Mouse (Mus musculus): ENCODE data around the gene Rrad. TPM values are rescaled to one million over a fixed set of nuclear protein-coding genes. Genes with fewer than 3 reads are reported as not detected.

Rrad gene
- polyA plus RNA-seq, 1 experiment from 2014 or later: 1.5 TPM

DNA sequence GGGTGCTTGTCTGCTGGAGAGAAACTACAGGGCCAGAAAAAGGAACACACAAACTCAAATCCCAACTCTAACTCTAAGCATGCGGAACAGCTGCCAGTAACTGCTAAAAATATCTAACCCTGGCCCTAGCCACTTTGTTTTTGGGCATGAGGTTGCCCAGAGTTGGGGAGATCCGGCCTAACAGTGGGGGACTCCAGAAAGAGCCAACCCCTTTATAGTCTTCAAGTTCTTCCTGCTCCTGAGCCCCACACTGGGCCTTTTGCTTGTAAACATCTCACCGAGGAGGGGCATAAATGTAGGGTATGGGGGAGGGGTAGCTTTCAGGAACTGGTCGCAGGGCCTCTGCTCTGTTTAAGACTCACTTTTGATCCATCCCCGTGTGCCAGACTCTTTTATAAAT, 848 bp upstream of the Rrad start:
- Histone ChIP-seq H3K27ac (no peak overlapping the region), H3K36me3 (replicated peaks) (peaks cover 8% of the 10 kb centered on the region; the same call in 1 of the 2 replicates), H3K4me1 (peaks cover 28% of the 10 kb centered on the region), H3K27me3 (ENCODE audit: poor library complexity, severe bottlenecking) (peaks cover 47% of the 10 kb centered on the region), H3K4me3 (peak overlapping the region; percentile 51; the same call in 1 of the 2 replicates), H3K9me3 (no peaks in the 10 kb centered on the region)
- no peak for DNase-seq (ENCODE audit: extremely low spot score, low spot score)
- WGBS: 41% methylated on average over 5 of the region's 5 CpGs

DNA sequence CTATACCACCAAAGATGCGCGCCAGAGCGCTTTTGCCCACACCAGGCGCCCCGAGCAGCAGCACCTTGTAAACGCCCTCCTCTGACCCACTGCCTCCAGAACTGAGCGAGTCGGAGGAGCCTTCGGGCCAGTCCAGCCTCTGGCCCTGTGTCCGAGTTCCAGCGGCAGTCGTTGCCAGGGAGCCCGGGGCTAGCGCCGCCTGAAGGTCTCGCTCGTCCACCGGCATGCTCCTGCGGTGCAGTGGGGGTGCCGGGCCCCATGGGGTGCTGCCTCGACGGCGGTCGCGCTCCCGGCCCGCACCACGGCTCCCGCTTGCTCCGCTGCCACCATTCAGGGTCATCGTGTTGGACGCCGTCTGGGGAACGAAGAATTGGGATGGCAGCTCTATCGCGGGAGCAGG, 553 bp downstream of the Rrad start:
- Histone ChIP-seq H3K9me3 (no peaks in the 10 kb centered on the region), H3K27me3 (ENCODE audit: poor library complexity, severe bottlenecking) (peaks cover 47% of the 10 kb centered on the region), H3K4me3 (peak overlapping the region; percentile 51), H3K36me3 (replicated peaks) (peaks cover 8% of the 10 kb centered on the region; the same call in 1 of the 2 replicates), H3K4me1 (peaks cover 28% of the 10 kb centered on the region), H3K27ac (peak overlapping the region; percentile 49; the same call in 1 of the 2 replicates)
- peak; percentile 22 for DNase-seq (ENCODE audit: extremely low spot score, low spot score)
- under 1% methylated on average over 36 of the region's 36 CpGs for WGBS

DNA sequence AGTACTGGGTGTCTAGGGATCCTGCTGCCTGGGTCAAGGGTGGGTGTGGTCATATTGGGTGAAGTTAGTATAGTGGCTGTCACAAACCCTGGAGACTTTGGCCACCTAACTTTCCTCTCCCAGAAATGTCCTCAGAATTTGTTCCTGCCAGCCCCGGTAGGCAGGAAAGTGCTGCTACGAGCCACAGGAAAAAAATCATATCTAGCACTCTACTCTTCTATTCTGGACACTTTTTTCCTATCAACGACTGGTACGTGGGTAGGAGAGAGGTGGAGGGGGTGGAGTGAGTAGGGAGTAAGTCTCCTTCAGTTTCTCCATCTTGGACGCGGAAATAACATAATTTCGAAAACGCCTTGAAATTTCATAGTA, 1.0 kb downstream of the Rrad start:
- Histone ChIP-seq H3K4me3 (peak overlapping the region; percentile 51; the same call in 1 of the 2 replicates), H3K36me3 (replicated peaks) (peaks cover 4% of the 10 kb centered on the region; the same call in 1 of the 2 replicates), H3K27ac (no peak overlapping the region), H3K27me3 (ENCODE audit: poor library complexity, severe bottlenecking) (peaks cover 47% of the 10 kb centered on the region), H3K9me3 (no peaks in the 10 kb centered on the region), H3K4me1 (peaks cover 28% of the 10 kb centered on the region)
- no peak for DNase-seq (ENCODE audit: extremely low spot score, low spot score)
- WGBS: 43% methylated on average over 8 of the region's 8 CpGs

DNA sequence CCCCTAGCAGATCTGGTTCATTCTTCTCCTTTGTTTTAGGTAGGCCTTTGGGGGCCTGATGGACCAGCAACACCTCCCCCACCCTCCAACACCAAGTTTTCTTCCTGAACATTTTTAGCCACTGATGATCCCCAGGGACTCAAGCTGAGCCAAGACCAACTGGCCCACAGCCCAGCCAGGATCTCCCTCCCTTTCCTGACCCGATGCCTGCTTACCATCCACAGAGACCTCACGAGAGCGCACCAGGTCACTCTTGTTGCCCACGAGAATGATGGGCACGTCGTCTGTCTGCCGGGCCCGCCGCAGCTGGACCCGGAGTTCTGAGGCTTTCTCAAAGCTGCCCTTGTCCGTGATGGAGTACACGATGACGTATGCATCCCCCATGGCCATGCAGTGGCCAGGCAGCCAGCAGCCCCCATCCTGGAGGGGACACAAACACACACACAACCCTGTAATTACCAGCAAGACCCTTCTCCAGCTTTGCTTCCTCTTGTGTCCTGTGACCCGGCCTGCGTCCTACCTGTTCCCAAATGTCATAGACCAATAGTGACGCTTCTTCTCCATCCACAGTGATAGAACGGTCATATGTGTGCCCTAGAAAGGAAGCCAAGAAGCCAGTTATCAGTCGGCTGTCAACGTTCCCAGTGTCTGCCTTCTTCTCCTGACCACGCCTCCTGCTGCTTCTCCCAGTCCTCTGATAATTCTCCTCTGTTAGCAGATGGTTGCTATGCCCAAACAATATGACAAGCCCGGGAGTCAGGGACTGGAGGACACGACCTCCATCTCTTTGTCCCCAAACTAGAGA, 1.6 kb downstream of the Rrad start:
- Histone ChIP-seq H3K27ac (no peak overlapping the region), H3K4me3 (no peak overlapping the region), H3K27me3 (ENCODE audit: poor library complexity, severe bottlenecking) (peaks cover 47% of the 10 kb centered on the region), H3K36me3 (replicated peaks) (no peaks in the 10 kb centered on the region), H3K9me3 (no peaks in the 10 kb centered on the region), H3K4me1 (peaks cover 28% of the 10 kb centered on the region)
- WGBS: 82% methylated on average over 22 of the region's 22 CpGs
- DNase-seq (ENCODE audit: extremely low spot score, low spot score): no peak

DNA sequence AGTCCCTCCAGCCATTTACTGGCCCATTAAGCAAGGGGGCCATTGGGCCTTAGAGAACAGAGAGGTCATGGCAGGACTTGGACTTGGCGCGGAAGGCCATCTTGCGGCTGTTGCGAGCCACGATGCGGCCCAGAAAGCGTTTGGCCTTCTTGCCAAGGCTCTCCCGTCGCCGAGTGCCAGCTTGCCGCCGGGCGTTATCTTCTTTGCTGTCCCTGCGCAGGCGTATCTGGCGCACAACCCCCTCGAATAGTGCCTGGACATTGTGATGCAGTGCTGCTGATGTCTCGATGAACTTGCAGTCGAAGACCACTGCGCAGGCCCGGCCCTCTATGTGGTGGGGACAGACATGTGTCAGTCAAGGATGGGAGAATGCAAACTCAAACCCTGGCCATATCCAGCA, 2.7 kb downstream of the Rrad start:
- DNase-seq (ENCODE audit: extremely low spot score, low spot score): no peak
- Histone ChIP-seq H3K4me1 (peaks cover 28% of the 10 kb centered on the region), H3K36me3 (replicated peaks) (no peaks in the 10 kb centered on the region), H3K27ac (no peak overlapping the region), H3K27me3 (ENCODE audit: poor library complexity, severe bottlenecking) (peaks cover 47% of the 10 kb centered on the region), H3K4me3 (no peak overlapping the region), H3K9me3 (no peaks in the 10 kb centered on the region)
- 95% methylated on average over 21 of the region's 21 CpGs for WGBS

DNA sequence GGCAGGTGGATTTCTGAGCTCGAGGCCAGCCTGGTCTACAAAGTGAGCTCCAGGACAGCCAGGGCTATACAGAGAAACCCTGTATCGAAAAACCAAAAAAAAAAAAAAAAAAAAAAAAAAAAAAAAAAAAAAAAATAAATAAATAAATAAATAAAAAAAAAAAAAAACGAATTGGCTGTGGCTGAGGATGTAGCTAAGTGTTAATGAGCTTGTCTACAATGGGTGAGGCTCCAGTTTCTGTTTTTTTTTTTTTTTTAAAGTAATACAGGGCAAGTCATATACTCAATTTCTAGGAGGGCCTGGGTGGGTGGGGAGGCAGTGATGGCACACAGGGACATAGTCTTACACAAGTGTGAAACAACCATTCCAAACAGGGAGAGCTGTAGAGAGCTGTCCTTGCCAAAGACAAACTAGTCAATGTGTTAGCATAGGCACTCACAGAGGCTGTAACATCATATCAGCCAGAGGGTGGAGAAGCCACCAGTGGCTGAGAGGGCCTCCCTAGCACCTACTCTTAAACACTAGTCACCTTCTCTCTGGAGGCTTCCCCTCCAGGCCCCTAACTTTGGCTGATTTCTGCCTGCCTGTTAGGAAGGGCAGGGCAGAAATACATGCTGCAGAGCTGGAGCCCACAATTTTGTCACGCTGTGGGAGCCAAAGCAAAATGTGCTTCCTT, 3.9 kb downstream of the Rrad start:
- DNase-seq (ENCODE audit: extremely low spot score, low spot score): no peak
- Histone ChIP-seq H3K27me3 (ENCODE audit: poor library complexity, severe bottlenecking) (peaks cover 43% of the 10 kb centered on the region), H3K4me1 (peaks cover 19% of the 10 kb centered on the region), H3K4me3 (no peak overlapping the region), H3K9me3 (no peaks in the 10 kb centered on the region), H3K27ac (no peak overlapping the region), H3K36me3 (replicated peaks) (no peaks in the 10 kb centered on the region)
- 74% methylated on average over 4 of the region's 4 CpGs for WGBS

DNA sequence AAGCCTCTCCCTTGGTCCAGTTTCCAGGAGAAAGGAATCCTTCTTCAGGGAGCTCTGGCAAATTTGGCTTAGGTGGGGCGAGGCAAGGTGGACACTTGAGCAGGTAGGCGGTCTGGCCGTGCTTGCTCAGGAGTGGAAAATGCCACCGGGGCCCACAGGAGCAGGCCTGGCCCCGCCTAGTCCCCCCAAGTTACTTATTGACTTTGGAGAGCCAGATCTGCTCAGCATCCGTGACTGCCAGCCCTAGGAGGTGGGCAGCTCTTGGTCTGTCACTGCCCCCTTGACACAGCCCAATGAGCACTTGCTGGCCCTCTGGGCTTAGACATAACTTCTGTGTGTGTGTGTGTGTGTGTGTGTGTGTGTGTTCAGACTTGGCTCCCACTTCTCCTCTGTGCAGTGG, 7.0 kb downstream of the Rrad start, which contains the start of gene Cdh16:
Gene Cdh16 (minus strand): TSS at position 236 of the 400 bp plus-strand sequence.
- Histone ChIP-seq H3K27ac (no peak within 1 kb of the TSS), H3K9me3 (no peaks in the 10 kb centered on the region), H3K4me1 (no peaks in the 10 kb centered on the region), H3K27me3 (ENCODE audit: poor library complexity, severe bottlenecking) (peaks cover 13% of the 10 kb centered on the region), H3K36me3 (replicated peaks) (no peaks in the 10 kb centered on the region), H3K4me3 (no peak within 1 kb of the TSS)
- WGBS: 83% methylated on average over 6 of the region's 6 CpGs
- DNase-seq (ENCODE audit: extremely low spot score, low spot score): no peak

DNA sequence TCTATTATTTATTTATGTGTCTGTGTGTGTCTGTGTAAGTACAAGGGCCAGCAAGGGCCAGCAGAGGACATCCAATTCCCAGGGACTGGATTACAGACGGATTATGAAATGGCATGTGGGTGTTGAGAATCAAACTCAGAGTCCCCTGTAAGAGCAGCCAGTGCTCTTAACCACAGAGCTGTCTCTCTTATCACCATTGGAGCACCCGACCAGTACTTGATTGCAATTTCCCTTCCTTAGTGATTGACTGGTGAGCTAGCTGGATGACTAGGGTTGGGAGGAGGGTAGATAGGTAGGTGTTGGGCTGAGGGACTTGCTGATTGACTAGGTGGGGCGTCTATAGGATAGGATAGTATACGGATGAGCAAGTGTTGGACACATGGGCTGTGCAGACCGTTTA, 10.4 kb downstream of the Rrad start:
- 82% methylated on average over 5 of the region's 5 CpGs for WGBS
- no peak for DNase-seq (ENCODE audit: extremely low spot score, low spot score)
- Histone ChIP-seq H3K4me1 (no peaks in the 10 kb centered on the region), H3K36me3 (replicated peaks) (no peaks in the 10 kb centered on the region), H3K27ac (no peak overlapping the region), H3K27me3 (ENCODE audit: poor library complexity, severe bottlenecking) (no peaks in the 10 kb centered on the region), H3K4me3 (no peak overlapping the region), H3K9me3 (no peaks in the 10 kb centered on the region)

DNA sequence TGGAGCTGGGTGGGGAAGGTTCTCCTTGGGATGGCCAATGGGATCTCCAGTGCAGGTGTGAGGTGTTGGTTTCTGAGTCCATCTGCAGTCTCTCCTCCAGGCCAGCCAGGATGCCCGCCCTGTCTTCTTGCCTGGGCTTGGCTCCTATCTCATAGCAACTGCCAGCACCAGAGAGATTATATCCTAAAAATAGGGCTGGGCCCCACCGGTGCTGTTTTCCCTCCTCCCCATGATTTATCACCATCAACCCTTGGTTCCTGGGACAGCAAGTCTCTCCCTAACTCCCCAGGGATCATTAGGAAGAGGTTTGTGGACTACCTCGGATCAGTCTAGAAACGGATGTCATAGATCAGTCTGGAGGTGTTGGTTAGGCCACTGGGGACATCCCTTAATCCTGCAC, 18.0 kb downstream of the Rrad start:
- no peaks in the 10 kb centered on the region for H3K36me3 ChIP-seq (replicated peaks)
- H3K27ac ChIP-seq: no peak overlapping the region
- H3K9me3 ChIP-seq: no peaks in the 10 kb centered on the region
- WGBS: 90% methylated on average over 4 of the region's 4 CpGs
- H3K27me3 ChIP-seq (ENCODE audit: poor library complexity, severe bottlenecking): no peaks in the 10 kb centered on the region
- DNase-seq (ENCODE audit: extremely low spot score, low spot score): no peak
- no peak overlapping the region for H3K4me3 ChIP-seq
- no peaks in the 10 kb centered on the region for H3K4me1 ChIP-seq

DNA sequence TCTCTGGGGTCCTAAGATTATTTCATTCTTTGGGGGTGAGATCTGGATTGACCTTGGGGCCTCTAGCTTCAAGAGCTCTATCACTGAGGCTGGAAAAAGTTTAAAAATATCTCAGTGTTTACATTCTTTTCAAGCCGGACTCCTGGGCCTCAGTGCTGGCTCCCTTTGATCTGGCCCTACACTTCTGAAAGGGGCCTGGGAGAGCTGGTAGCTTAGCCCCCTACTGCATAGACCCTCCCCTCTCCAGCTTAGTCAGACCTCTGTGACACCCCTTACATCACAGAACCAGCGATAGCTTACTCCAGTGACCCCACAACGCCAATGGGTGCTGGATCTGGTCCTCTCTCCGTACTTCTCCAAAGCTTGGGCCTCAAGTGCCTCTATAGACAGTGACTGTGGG, 19.5 kb downstream of the Rrad start:
- H3K9me3 ChIP-seq: no peaks in the 10 kb centered on the region
- H3K36me3 ChIP-seq (replicated peaks): no peaks in the 10 kb centered on the region
- 82% methylated on average over 4 of the region's 4 CpGs for WGBS
- no peaks in the 10 kb centered on the region for H3K27me3 ChIP-seq (ENCODE audit: poor library complexity, severe bottlenecking)
- DNase-seq (ENCODE audit: extremely low spot score, low spot score): no peak
- no peak overlapping the region for H3K27ac ChIP-seq
- H3K4me3 ChIP-seq: no peak overlapping the region
- no peaks in the 10 kb centered on the region for H3K4me1 ChIP-seq

DNA sequence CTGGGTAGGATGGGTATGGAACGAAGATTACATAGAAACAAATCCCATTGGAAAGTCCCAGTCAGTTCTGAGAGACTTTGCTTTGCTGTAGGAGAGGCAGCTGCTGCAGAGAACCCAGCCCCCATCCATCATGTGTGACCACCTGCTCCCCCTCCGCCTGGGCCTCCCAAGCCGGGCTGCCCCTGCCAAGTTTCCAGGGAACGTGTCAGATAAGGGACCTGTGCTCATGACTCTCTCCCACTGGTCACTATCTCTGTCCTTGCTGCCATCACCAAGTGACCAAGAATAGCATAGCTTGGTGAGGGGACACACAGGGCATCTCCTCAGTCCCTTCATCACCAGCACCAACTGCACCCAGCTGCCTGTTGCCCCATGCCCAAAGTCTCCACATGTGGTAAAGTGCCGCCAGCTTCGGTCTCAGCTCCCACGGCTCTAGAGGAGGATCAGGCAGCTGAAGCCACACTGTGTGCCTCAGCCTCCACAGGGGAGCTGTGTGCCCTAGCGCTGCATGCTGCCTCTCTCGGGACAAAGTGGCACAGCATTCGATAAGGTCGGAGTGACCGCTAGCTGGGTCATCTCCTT, 20.9 kb downstream of the Rrad start:
- no peaks in the 10 kb centered on the region for H3K27me3 ChIP-seq (ENCODE audit: poor library complexity, severe bottlenecking)
- H3K36me3 ChIP-seq (replicated peaks): no peaks in the 10 kb centered on the region
- 90% methylated on average over 12 of the region's 12 CpGs for WGBS
- no peak overlapping the region for H3K4me3 ChIP-seq
- H3K9me3 ChIP-seq: no peaks in the 10 kb centered on the region
- no peak overlapping the region for H3K27ac ChIP-seq
- DNase-seq (ENCODE audit: extremely low spot score, low spot score): no peak
- 0 out of 2 replicates have a peak, but pooled peaks cover 2% of the 10 kb centered on the region for H3K4me1 ChIP-seq

DNA sequence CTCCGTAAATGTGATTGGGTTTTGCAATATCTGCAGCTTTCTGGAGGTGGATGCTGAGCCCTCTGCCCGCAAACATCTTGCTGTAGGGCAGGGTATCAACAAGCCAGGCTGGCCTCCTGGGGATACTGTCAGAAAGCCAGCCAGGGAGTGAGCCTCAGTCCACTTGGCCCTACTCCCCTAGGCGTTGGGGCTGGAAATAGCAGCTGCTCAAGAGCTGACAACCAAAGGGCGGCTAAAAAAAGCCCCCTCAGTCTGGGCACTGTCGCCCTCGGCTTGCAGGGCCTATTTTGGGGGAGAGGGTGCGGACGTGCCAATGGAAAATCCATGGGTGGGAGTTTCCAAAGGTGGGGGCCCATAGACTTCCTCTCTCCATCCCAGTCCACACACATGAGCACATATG, 21.9 kb downstream of the Rrad start:
- WGBS: 72% methylated on average over 8 of the region's 8 CpGs
- Histone ChIP-seq H3K36me3 (replicated peaks) (no peaks in the 10 kb centered on the region), H3K27ac (no peak overlapping the region), H3K27me3 (ENCODE audit: poor library complexity, severe bottlenecking) (no peaks in the 10 kb centered on the region), H3K4me1 (0 out of 2 replicates have a peak, but pooled peaks cover 2% of the 10 kb centered on the region), H3K4me3 (no peak overlapping the region), H3K9me3 (no peaks in the 10 kb centered on the region)
- DNase-seq (ENCODE audit: extremely low spot score, low spot score): no peak

DNA sequence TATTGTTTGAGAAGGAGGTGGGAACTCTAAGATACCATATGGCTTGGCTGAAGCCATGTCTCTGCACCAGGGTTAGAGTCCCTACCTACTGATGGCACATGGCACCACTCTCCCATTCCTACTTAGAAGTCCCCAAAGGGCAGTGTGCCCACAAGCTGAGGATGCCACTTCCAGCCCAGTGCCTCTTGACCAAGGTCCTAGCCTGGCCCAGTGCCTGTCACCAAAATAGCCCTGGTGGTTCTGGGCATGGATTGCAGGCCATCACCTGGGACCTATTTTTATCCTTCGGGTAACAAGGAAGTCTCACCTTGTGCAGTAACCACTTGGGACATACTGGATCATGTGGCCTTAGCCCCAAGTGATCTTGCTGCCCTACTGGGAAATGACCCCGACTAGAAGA, 23.2 kb downstream of the Rrad start:
- no peaks in the 10 kb centered on the region; the same call in 1 of the 2 replicates for H3K27me3 ChIP-seq (ENCODE audit: poor library complexity, severe bottlenecking)
- no peak for DNase-seq (ENCODE audit: extremely low spot score, low spot score)
- no peaks in the 10 kb centered on the region for H3K36me3 ChIP-seq (replicated peaks)
- 87% methylated on average over 2 of the region's 2 CpGs for WGBS
- no peak overlapping the region for H3K4me3 ChIP-seq
- no peaks in the 10 kb centered on the region for H3K9me3 ChIP-seq
- H3K27ac ChIP-seq: no peak overlapping the region
- peaks cover 5% of the 10 kb centered on the region for H3K4me1 ChIP-seq
